8 mouse cellular contexts compared by ENCODE assay signal in the genomic region with DNA sequence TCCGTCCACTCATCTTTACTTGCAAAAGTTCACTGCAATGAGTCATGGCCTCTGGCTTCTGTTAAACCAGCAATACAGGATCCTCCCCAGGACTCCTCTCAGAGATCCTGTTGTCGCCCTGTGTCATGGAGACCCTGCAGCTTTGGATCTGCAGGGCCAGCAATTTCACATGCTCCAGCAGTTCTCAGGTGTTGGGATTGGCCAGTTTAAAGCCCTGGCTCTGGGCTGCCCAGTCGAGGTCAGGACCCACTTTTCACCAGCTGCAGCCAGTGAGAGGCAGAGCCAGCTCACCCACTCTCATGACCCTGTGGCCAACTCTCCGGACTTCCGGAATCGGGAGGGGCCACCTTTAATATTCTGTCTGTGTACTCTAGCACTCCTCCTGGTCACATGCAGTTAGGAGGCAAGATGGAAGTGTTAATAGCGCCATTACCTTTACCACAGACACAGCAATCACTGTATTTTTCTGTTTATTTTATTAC. TPM values are rescaled to one million over a fixed set of nuclear protein-coding genes. Genes with fewer than 3 reads are reported as not detected.
DNase-seq lines count a peak whose midpoint lies in the region; ATAC-seq and TF ChIP-seq lines count a peak whose summit lies in the region.

No protein-coding gene starts in this region.

- peak overlapping the region; percentile 66 for H3K27ac ChIP-seq in heart, embryonic 13.5 days (replicated peaks)
- no peak overlapping the region for H3K27ac ChIP-seq in midbrain, postnatal 0 days (ENCODE audit: low read depth, low read length)

- no peaks in the 10 kb centered on the region for H3K36me3 ChIP-seq in heart, embryonic 13.5 days
- no peaks in the 10 kb centered on the region for H3K36me3 ChIP-seq in midbrain, postnatal 0 days (ENCODE audit: insufficient read depth, low read length)

- no peak overlapping the region for H3K4me2 ChIP-seq in heart, embryonic 13.5 days
- H3K4me2 ChIP-seq in midbrain, postnatal 0 days (ENCODE audit: low read depth, low read length, poor library complexity, severe bottlenecking): no peak overlapping the region

- H3K27me3 ChIP-seq in heart, embryonic 13.5 days (replicated peaks): no peaks in the 10 kb centered on the region
- no peaks in the 10 kb centered on the region; the same call in 1 of the 2 replicates for H3K27me3 ChIP-seq in midbrain, postnatal 0 days (ENCODE audit: insufficient read depth, low read length)

- no peak overlapping the region for H3K9ac ChIP-seq in heart, embryonic 13.5 days
- H3K9ac ChIP-seq in midbrain, postnatal 0 days (replicated peaks; ENCODE audit: low read length, poor library complexity, severe bottlenecking): no peak overlapping the region

- TF ChIP-seq CTCF in midbrain, postnatal 0 days (IDR thresholded peaks at IDR 0.05): no peak

- 50% methylated on average over 7 of the region's 7 CpGs for WGBS in heart, embryonic 13.5 days
- WGBS in midbrain, postnatal 0 days: 76% methylated on average over 7 of the region's 7 CpGs

- peak; percentile 9 for DNase-seq in retina, postnatal 1 day
- no peak for DNase-seq in retina, embryonic 14.5 days (ENCODE audit: low spot score)
- DNase-seq in kidney, postnatal 14 days: peak; percentile 24
- DNase-seq in cerebellum, postnatal 10 days: no peak
- DNase-seq in layer of hippocampus, adult 11-12 months (ENCODE audit: low spot score): no peak
- no peak for DNase-seq in midbrain, postnatal 0 days (ENCODE audit: low spot score)
- no peak for DNase-seq in yolk sac, embryonic 10.5 days (ENCODE audit: low spot score)

- no peak overlapping the region for H3K4me3 ChIP-seq in heart, embryonic 13.5 days
- H3K4me3 ChIP-seq in midbrain, postnatal 0 days (ENCODE audit: low read depth, low read length): no peak overlapping the region

- peaks cover 7% of the 10 kb centered on the region; the same call in 1 of the 2 replicates for H3K4me1 ChIP-seq in heart, embryonic 13.5 days
- H3K4me1 ChIP-seq in midbrain, postnatal 0 days (ENCODE audit: insufficient read depth, low read length): no peaks in the 10 kb centered on the region

- no peaks in the 10 kb centered on the region for H3K9me3 ChIP-seq in heart, embryonic 13.5 days
- no peaks in the 10 kb centered on the region for H3K9me3 ChIP-seq in midbrain, postnatal 0 days (ENCODE audit: low read length)

- ATAC-seq in heart, embryonic 13.5 days (ENCODE audit: extremely low read depth, insufficient number of reproducible peaks, low FRiP score, low TSS enrichment): no peak
- ATAC-seq in midbrain, postnatal 0 days (ENCODE audit: low FRiP score): no peak

RNA-seq across cellular contexts. Expression of a gene that starts 40.7 kb away (rescaled TPM):
- 0.25 and 0.65 TPM in 2 replicates for polyA plus RNA-seq in heart, embryonic 13.5 days (2015; fragmentation: Nextera tagmentation; extraction: Ambion mirVana)
- 30.8 and 33.2 TPM in 2 replicates for total RNA-seq in midbrain, postnatal 0 days (2014; rRNA removed)
- 31.6 and 31.8 TPM in 2 replicates for polyA plus RNA-seq in midbrain, postnatal 0 days (2015; fragmentation: Nextera tagmentation; extraction: Ambion mirVana)

Comparison
In these comparisons a context has a peak if more than half of its experiments do, and no peak if none do; other contexts are left out.
1. DNase-seq: peak in retina, postnatal 1 day (single experiment) and kidney, postnatal 14 days (single experiment); none in retina, embryonic 14.5 days (single experiment), cerebellum, postnatal 10 days (0 of 2), layer of hippocampus, adult 11-12 months (single experiment), midbrain, postnatal 0 days (single experiment) and yolk sac, embryonic 10.5 days (single experiment).
2. RNA of a gene that starts 40.7 kb away (polyA plus RNA-seq): 31.6 to 31.8 TPM in midbrain, postnatal 0 days; 0.25 to 0.65 TPM in heart, embryonic 13.5 days; every median in the first group is over 10 times any median in the second.